Mouse (Mus musculus): ENCODE results near the gene Ankrd27.

The Ankrd27 gene

GRCm38 (mm10) chr7:35584068-35584785, 1.8 kb upstream of the Ankrd27 start:
- DNase-seq (ENCODE audit: low spot score in 2 of 2), result no peak

GRCm38 (mm10) chr7:35584786-35585190, 1.3 kb upstream of the Ankrd27 start:
- DNase-seq (ENCODE audit: low spot score in 2 of 2), result no peak

GRCm38 (mm10) chr7:35585191-35586054, 621 bp upstream of the Ankrd27 start, which contains the start of gene Rgs9bp:
Rgs9bp (minus strand) TSS chr7:35585582.
- no peak for DNase-seq (ENCODE audit: low spot score in 2 of 2)

GRCm38 (mm10) chr7:35586906-35587445, 932 bp downstream of the Ankrd27 start:
- no peak for DNase-seq (ENCODE audit: low spot score in 2 of 2)

- DNase-seq (ENCODE audit: low spot score in 2 of 2), result no peak
Measured at GRCm38 (mm10) chr7:35587728-35588127, 1.7 kb downstream of the Ankrd27 start.

GRCm38 (mm10) chr7:35588680-35589428, 2.8 kb downstream of the Ankrd27 start:
- DNase-seq (ENCODE audit: low spot score in 2 of 2), result no peak

- no peak for DNase-seq (ENCODE audit: low spot score in 2 of 2)
Measured at GRCm38 (mm10) chr7:35589485-35589884, 3.4 kb downstream of the Ankrd27 start.

GRCm38 (mm10) chr7:35590731-35591191, 4.7 kb downstream of the Ankrd27 start:
- peak; percentile 47 to 56 for DNase-seq (ENCODE audit: low spot score in 2 of 2)

GRCm38 (mm10) chr7:35594311-35594710, 8.3 kb downstream of the Ankrd27 start:
- no peak for DNase-seq (ENCODE audit: low spot score in 2 of 2)

GRCm38 (mm10) chr7:35599492-35599891, 13.4 kb downstream of the Ankrd27 start:
- no peak for DNase-seq (ENCODE audit: low spot score in 2 of 2)

- no peak for DNase-seq (ENCODE audit: low spot score in 2 of 2)
Measured at GRCm38 (mm10) chr7:35600031-35600430, 14.0 kb downstream of the Ankrd27 start.

GRCm38 (mm10) chr7:35601106-35601505, 15.1 kb downstream of the Ankrd27 start:
- no peak for DNase-seq (ENCODE audit: low spot score in 2 of 2)

- no peak for DNase-seq (ENCODE audit: low spot score in 2 of 2)
Measured at GRCm38 (mm10) chr7:35602766-35603165, 16.7 kb downstream of the Ankrd27 start.

- DNase-seq (ENCODE audit: low spot score in 2 of 2), result no peak
Measured at GRCm38 (mm10) chr7:35606816-35607215, 20.8 kb downstream of the Ankrd27 start.

- DNase-seq (ENCODE audit: low spot score in 2 of 2), result no peak
Measured at GRCm38 (mm10) chr7:35609245-35609644, 23.2 kb downstream of the Ankrd27 start.

- DNase-seq (ENCODE audit: low spot score in 2 of 2), result no peak
Measured at GRCm38 (mm10) chr7:35617513-35617912, 31.5 kb downstream of the Ankrd27 start.

- DNase-seq (ENCODE audit: low spot score in 2 of 2), result no peak
Measured at GRCm38 (mm10) chr7:35622626-35623025, 36.6 kb downstream of the Ankrd27 start.

GRCm38 (mm10) chr7:35626038-35626437, 40.0 kb downstream of the Ankrd27 start:
- no peak for DNase-seq (ENCODE audit: low spot score in 2 of 2)

- DNase-seq (ENCODE audit: low spot score in 2 of 2), result no peak
Measured at GRCm38 (mm10) chr7:35627371-35627770, 41.3 kb downstream of the Ankrd27 start.

GRCm38 (mm10) chr7:35628496-35628895, 42.5 kb downstream of the Ankrd27 start:
- no peak for DNase-seq (ENCODE audit: low spot score in 2 of 2)

GRCm38 (mm10) chr7:35636229-35636628, 50.2 kb downstream of the Ankrd27 start:
- peak in 1 of 2 experiments; percentile 64 for DNase-seq (ENCODE audit: low spot score in 2 of 2)

GRCm38 (mm10) chr7:35636874-35637273, 50.8 kb downstream of the Ankrd27 start:
- no peak for DNase-seq (ENCODE audit: low spot score in 2 of 2)
